Mouse (Mus musculus) embryo, embryonic 10.5 days (tissue): ENCODE data around the gene Olfr1316.

Experiments used
- DNase-seq: peaks from one replicate; pipeline ENCODE4 v3.0.0-alpha.2; 2015; ENCODE audit warnings: low spot score

The Olfr1316 gene

DNA sequence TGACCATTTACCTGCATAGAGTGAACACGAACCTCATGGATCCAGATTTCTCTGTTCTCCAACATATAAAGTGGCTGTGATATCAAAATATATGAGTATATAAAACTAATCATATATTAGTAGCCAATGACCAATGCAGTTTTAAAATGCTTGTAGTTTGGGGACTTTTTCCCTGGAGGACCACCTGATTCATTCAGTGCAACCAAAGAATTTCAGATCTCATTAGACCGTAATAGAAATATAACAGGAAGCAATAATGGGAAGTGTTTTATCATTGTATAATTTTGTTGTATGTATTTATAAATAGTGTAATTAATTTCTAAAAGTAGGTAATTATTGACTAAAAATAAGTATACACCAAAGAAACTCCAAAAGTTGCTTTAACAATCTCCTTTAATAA is at the start of gene Olfr1316:
TSS of gene Olfr1316 (minus strand) at position 101 of the 400 bp plus-strand sequence.
- DNase-seq, result no peak

GRCm38 (mm10) chr2:112153898-112154297 is 19.1 kb upstream of the Olfr1316 start, which contains the start of gene Olfr1318:
TSS of gene Olfr1318 (plus strand) at chr2:112154198.
- no peak for DNase-seq

DNA sequence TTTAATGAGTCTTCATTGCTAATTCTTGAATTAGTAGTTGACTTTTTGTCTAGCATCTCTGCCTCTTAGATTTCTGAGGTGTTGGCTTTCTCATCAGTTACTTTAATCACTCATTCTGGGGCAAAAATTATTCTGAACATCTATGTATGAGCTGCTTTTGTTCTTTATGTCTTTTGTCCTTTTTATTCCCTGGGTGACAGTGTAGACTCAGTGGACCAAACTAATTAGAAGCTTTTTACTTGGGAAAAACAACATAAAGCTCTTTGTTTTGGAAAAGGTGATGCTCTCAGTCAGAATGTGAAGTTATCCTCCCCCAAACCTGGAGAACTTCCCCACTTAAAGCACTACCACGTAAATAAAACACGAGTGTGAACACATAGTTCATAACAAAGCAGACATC is 5.3 kb upstream of the Olfr1316 start, which contains the start of gene Olfr1317:
TSS of gene Olfr1317 (plus strand) at position 301 of the 400 bp plus-strand sequence.
- DNase-seq, result no peak

DNA sequence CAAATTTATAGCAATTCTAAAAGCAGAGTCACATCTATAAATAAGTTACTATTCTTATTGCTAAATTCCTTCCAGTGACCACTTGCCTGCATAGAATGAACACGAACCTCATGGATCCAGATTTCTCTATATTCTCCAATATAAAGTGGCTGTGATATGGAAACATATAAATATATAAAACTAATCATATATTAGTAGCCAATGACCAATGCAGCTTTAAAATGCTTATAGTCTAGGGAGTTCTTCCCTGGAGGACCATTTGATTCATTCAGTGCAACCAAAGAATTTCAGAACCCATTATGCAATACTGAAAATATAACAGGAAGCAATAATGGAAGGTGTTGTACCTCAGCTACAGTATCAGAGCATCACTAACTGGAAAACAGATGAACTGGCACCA is 19.4 kb downstream of the Olfr1316 start, which contains the start of gene Olfr1315-ps1:
TSS of gene Olfr1315-ps1 (minus strand) at position 101 of the 400 bp plus-strand sequence.
- no peak for DNase-seq

GRCm38 (mm10) chr2:112096681-112097080 is 38.1 kb downstream of the Olfr1316 start, which contains the start of gene Olfr1314:
TSS of gene Olfr1314 (minus strand) at chr2:112096781.
- no peak for DNase-seq

- DNase-seq, result no peak
Measured at GRCm38 (mm10) chr2:112077743-112078142, 57.0 kb downstream of the Olfr1316 start, which contains the start of gene Olfr1313. TSS of gene Olfr1313 (minus strand) at chr2:112077843.
